Mouse (Mus musculus) thymus, adult 2 months (tissue): ENCODE data around the gene Scnn1a. TPM values are rescaled to one million over a fixed set of nuclear protein-coding genes. Genes with fewer than 3 reads are reported as not detected.

ENCODE experiments used
- DNase-seq: peaks from one replicate; pipeline ENCODE4 v3.0.0; 2021
- H3K27ac ChIP-seq: fragments of 200-500 bp; 2 replicates; pipeline ENCODE4 v1.5.1; 2012; ENCODE audit warnings: low read length, control low read depth; ENCODE audit not compliant: control insufficient read depth, insufficient read depth
- H3K27me3 ChIP-seq: fragments of 200-500 bp; 2 replicates; pipeline ENCODE4 v1.6.1; 2012; ENCODE audit warnings: mild to moderate bottlenecking, low read length, moderate library complexity, mixed read lengths; ENCODE audit not compliant: control insufficient read depth, insufficient read depth
- H3K36me3 ChIP-seq: fragments of 200-500 bp; 2 replicates; pipeline ENCODE4 v1.6.1; 2012; ENCODE audit warnings: mild to moderate bottlenecking, low read length, moderate library complexity; ENCODE audit not compliant: control insufficient read depth, insufficient read depth
- H3K4me1 ChIP-seq: fragments of 200-500 bp; replicated peaks from 2 replicates; pipeline ENCODE4 v1.6.1; 2012; ENCODE audit warnings: low read length; ENCODE audit not compliant: control insufficient read depth, insufficient read depth
- H3K4me3 ChIP-seq: fragments of 200-500 bp; 2 replicates; pipeline ENCODE4 v1.5.1; 2012; ENCODE audit warnings: mild to moderate bottlenecking, low read length, control low read depth, moderate library complexity; ENCODE audit not compliant: control insufficient read depth, insufficient read depth
- CTCF ChIP-seq: fragments of 200-500 bp; IDR thresholded peaks from 2 replicates; pipeline ENCODE4 v1.5.1; 2012; ENCODE audit warnings: mild to moderate bottlenecking, control low read depth, low read length, moderate library complexity, borderline replicate concordance; ENCODE audit not compliant: control insufficient read depth, poor library complexity, insufficient read depth; ENCODE audit errors: extremely low read depth
- POLR2A ChIP-seq: fragments of 200-500 bp; IDR thresholded peaks from 2 replicates; pipeline ENCODE4 v1.6.1; 2012; ENCODE audit warnings: mild to moderate bottlenecking, low read length, control low read depth, moderate library complexity; ENCODE audit not compliant: control insufficient read depth, poor library complexity, insufficient read depth; ENCODE audit errors: extremely low read depth
- WGBS: fragments of 180-500 bp; shearing (Covaris S2); methylation state at CpG from one replicate; pipeline ENCODE4 v1.1.7; 2018; 5-methylcytosine and 5-hydroxymethylcytosine counted together
- polyA plus RNA-seq: library from polyadenylated mRNA; depleted of rRNA; stranded (reverse); fragments of >200 nt; gene quantifications from 2 replicates; pipeline ENCODE4 v1.2.3, GENCODE M21; 2012

The Scnn1a gene
- polyA plus RNA-seq, 1 experiment, result 32.8 TPM

GRCm38 (mm10) chr6:125314231-125314563 is 6.3 kb upstream of the Scnn1a start:
- H3K27me3 ChIP-seq, result no peaks in the 10 kb centered on the region; the same call in 1 of the 2 replicates
- no peak for DNase-seq
- H3K4me1 ChIP-seq, result peaks cover 13% of the 10 kb centered on the region
- 70% methylated on average over 7 of the region's 7 CpGs for WGBS
- no peak overlapping the region for H3K27ac ChIP-seq
- no peaks in the 10 kb centered on the region for H3K36me3 ChIP-seq
- H3K4me3 ChIP-seq, result peak overlapping the region; percentile 39; the same call in 1 of the 2 replicates
- TF ChIP-seq POLR2A, result no peak
- no peak for TF ChIP-seq CTCF

- H3K36me3 ChIP-seq, result no peaks in the 10 kb centered on the region
- 87% methylated on average over 6 of the region's 6 CpGs for WGBS
- no peaks in the 10 kb centered on the region; the same call in 1 of the 2 replicates for H3K27me3 ChIP-seq
- DNase-seq, result no peak
- TF ChIP-seq POLR2A, result no peak
- no peak for TF ChIP-seq CTCF
- H3K4me3 ChIP-seq, result no peak overlapping the region
- H3K4me1 ChIP-seq, result peaks cover 13% of the 10 kb centered on the region
- no peak overlapping the region for H3K27ac ChIP-seq
Measured at GRCm38 (mm10) chr6:125314746-125315145, 5.7 kb upstream of the Scnn1a start.

- TF ChIP-seq POLR2A (no peak), CTCF (no peak)
- no peak for DNase-seq
- no peaks in the 10 kb centered on the region; the same call in 1 of the 2 replicates for H3K27me3 ChIP-seq
- H3K4me3 ChIP-seq, result no peak overlapping the region
- H3K4me1 ChIP-seq, result peaks cover 13% of the 10 kb centered on the region
- 88% methylated on average over 7 of the region's 7 CpGs for WGBS
- no peak overlapping the region for H3K27ac ChIP-seq
- H3K36me3 ChIP-seq, result no peaks in the 10 kb centered on the region
Measured at GRCm38 (mm10) chr6:125317077-125317476, 3.4 kb upstream of the Scnn1a start.

- Histone ChIP-seq H3K4me1 (peaks cover 4% of the 10 kb centered on the region), H3K27ac (no peak overlapping the region; the same call in 1 of the 2 replicates), H3K27me3 (no peaks in the 10 kb centered on the region), H3K36me3 (no peaks in the 10 kb centered on the region), H3K4me3 (no peak overlapping the region)
- DNase-seq, result no peak
- TF ChIP-seq CTCF (no peak), POLR2A (no peak)
- WGBS, result 87% methylated on average over 15 of the region's 15 CpGs
Measured at GRCm38 (mm10) chr6:125318981-125319918, 1.2 kb upstream of the Scnn1a start.

GRCm38 (mm10) chr6:125319919-125320296 is 551 bp upstream of the Scnn1a start:
- Histone ChIP-seq H3K4me3 (no peak overlapping the region), H3K27ac (no peak overlapping the region; the same call in 1 of the 2 replicates), H3K27me3 (no peaks in the 10 kb centered on the region), H3K4me1 (0 out of 2 replicates have a peak, but pooled peaks cover 3% of the 10 kb centered on the region), H3K36me3 (no peaks in the 10 kb centered on the region)
- DNase-seq, result no peak
- no peak for TF ChIP-seq CTCF
- TF ChIP-seq POLR2A, result no peak

GRCm38 (mm10) chr6:125321114-125321855 is 826 bp downstream of the Scnn1a start:
- no peak for DNase-seq
- H3K27me3 ChIP-seq, result no peaks in the 10 kb centered on the region
- H3K4me1 ChIP-seq, result 0 out of 2 replicates have a peak, but pooled peaks cover 3% of the 10 kb centered on the region
- H3K27ac ChIP-seq, result no peak overlapping the region
- H3K4me3 ChIP-seq, result no peak overlapping the region
- no peaks in the 10 kb centered on the region for H3K36me3 ChIP-seq
- no peak for TF ChIP-seq CTCF
- no peak for TF ChIP-seq POLR2A
- WGBS, result 72% methylated on average over 26 of the region's 26 CpGs
